Mouse (Mus musculus): ENCODE measurements around the gene Adcy4. TPM values are rescaled to one million over a fixed set of nuclear protein-coding genes. Genes with fewer than 3 reads are reported as not detected.

Adcy4 gene
- total RNA-seq, 2 experiments from 2014 or later, result 3.0 to 6.3 TPM

GRCm38 (mm10) chr14:55822991-55823762, 39.3 kb upstream of the Adcy4 start, which contains the start of gene Nfatc4:
Nfatc4 (plus strand) TSS chr14:55823144.
- Histone ChIP-seq H3K27ac (peak within 1 kb of the TSS; percentile 56), H3K4me3 (peak within 1 kb of the TSS; percentile 46)
- intact Hi-C loops (cut with DNase I), result loop anchor here (1.0 to 5.0 kb wide), 3 partner anchors 40 to 96 kb away; partner anchors contain the start of gene Adcy4
- peak; percentile 19 to 28 for DNase-seq (ENCODE audit: extremely low spot score in 1 of 2, low spot score in 2 of 2)
- no peak for TF ChIP-seq CTCF (IDR thresholded peaks at IDR 0.05)

GRCm38 (mm10) chr14:55822435-55822990, 38.6 kb upstream of the Adcy4 start:
- TF ChIP-seq CTCF (IDR thresholded peaks at IDR 0.05), result peak; percentile 93
- H3K4me3 ChIP-seq, result peak overlapping the region; percentile 46
- DNase-seq (ENCODE audit: extremely low spot score in 1 of 2, low spot score in 2 of 2), result peak; percentile 34 to 46
- peak overlapping the region; percentile 56; the same call in 1 of the 2 replicates for H3K27ac ChIP-seq
- intact Hi-C loops (cut with DNase I), result loop anchor here (1.0 to 5.0 kb wide), 3 partner anchors 40 to 97 kb away; partner anchors contain the start of gene Adcy4

GRCm38 (mm10) chr14:55820576-55820975, 36.7 kb upstream of the Adcy4 start:
- peak in 1 of 2 experiments; percentile 3 for DNase-seq (ENCODE audit: extremely low spot score in 1 of 2, low spot score in 2 of 2)
- no peak overlapping the region for H3K27ac ChIP-seq
- intact Hi-C loops (cut with DNase I), result loop anchor here (5.0 kb wide), 1 partner anchor 38 kb away; the partner anchor contains the start of gene Adcy4
- H3K4me3 ChIP-seq, result no peak overlapping the region
- no peak for TF ChIP-seq CTCF (IDR thresholded peaks at IDR 0.05)

GRCm38 (mm10) chr14:55819845-55820405, 36.0 kb upstream of the Adcy4 start:
- TF ChIP-seq CTCF (IDR thresholded peaks at IDR 0.05), result no peak
- DNase-seq (ENCODE audit: extremely low spot score in 1 of 2, low spot score in 2 of 2), result peak; percentile 2 to 5
- H3K27ac ChIP-seq, result no peak overlapping the region
- H3K4me3 ChIP-seq, result no peak overlapping the region
- intact Hi-C loops (cut with DNase I), result loop anchor here (5.0 kb wide), 1 partner anchor 38 kb away; the partner anchor contains the start of gene Adcy4

- Histone ChIP-seq H3K4me3 (peak overlapping the region; percentile 51), H3K27ac (no peak overlapping the region)
- intact Hi-C loops (cut with DNase I), result no loop called here
- no peak for TF ChIP-seq CTCF (IDR thresholded peaks at IDR 0.05)
- peak in 1 of 2 experiments; percentile 25 for DNase-seq (ENCODE audit: extremely low spot score in 1 of 2, low spot score in 2 of 2)
Observed at GRCm38 (mm10) chr14:55815310-55815751, 31.4 kb upstream of the Adcy4 start.

- intact Hi-C loops (cut with DNase I), result no loop called here
- no peak for TF ChIP-seq CTCF (IDR thresholded peaks at IDR 0.05)
- DNase-seq (ENCODE audit: extremely low spot score in 1 of 2, low spot score in 2 of 2), result peak in 1 of 2 experiments; percentile 25
- H3K4me3 ChIP-seq, result peak overlapping the region; percentile 51
- no peak overlapping the region for H3K27ac ChIP-seq
Observed at GRCm38 (mm10) chr14:55814885-55815284, 31.0 kb upstream of the Adcy4 start.

- no peak overlapping the region for H3K4me3 ChIP-seq
- DNase-seq (ENCODE audit: extremely low spot score in 1 of 2, low spot score in 2 of 2), result no peak
- H3K27ac ChIP-seq, result no peak overlapping the region
- intact Hi-C loops (cut with DNase I), result no loop called here
- TF ChIP-seq CTCF (IDR thresholded peaks at IDR 0.05), result no peak
Observed at GRCm38 (mm10) chr14:55795380-55796163, 11.7 kb upstream of the Adcy4 start.

GRCm38 (mm10) chr14:55793946-55794345, 10.1 kb upstream of the Adcy4 start:
- intact Hi-C loops (cut with DNase I), result no loop called here
- no peak for TF ChIP-seq CTCF (IDR thresholded peaks at IDR 0.05)
- H3K27ac ChIP-seq, result no peak overlapping the region
- DNase-seq (ENCODE audit: extremely low spot score in 1 of 2, low spot score in 2 of 2), result no peak
- no peak overlapping the region for H3K4me3 ChIP-seq

GRCm38 (mm10) chr14:55793461-55793860, 9.6 kb upstream of the Adcy4 start:
- TF ChIP-seq CTCF (IDR thresholded peaks at IDR 0.05), result no peak
- H3K27ac ChIP-seq, result no peak overlapping the region
- intact Hi-C loops (cut with DNase I), result no loop called here
- no peak overlapping the region for H3K4me3 ChIP-seq
- DNase-seq (ENCODE audit: extremely low spot score in 1 of 2, low spot score in 2 of 2), result no peak

GRCm38 (mm10) chr14:55788256-55789050, 4.6 kb upstream of the Adcy4 start, which contains the start of gene Ripk3:
Ripk3 (minus strand) TSS chr14:55788865.
- Histone ChIP-seq H3K4me3 (0 out of 2 replicates have a peak within 1 kb of the TSS, but pooled peaks have one; percentile 11), H3K27ac (no peak within 1 kb of the TSS)
- intact Hi-C loops (cut with DNase I), result no loop called here
- no peak for DNase-seq (ENCODE audit: extremely low spot score in 1 of 2, low spot score in 2 of 2)
- no peak for TF ChIP-seq CTCF (IDR thresholded peaks at IDR 0.05)

Measured in left cerebral cortex, adult 2 months (tissue).